Mouse (Mus musculus) ES-CJ7 (cell line): ENCODE measurements around the gene Olfr215.
"Not testable (repeated sequence)": the region's sequence is repeated elsewhere in the genome, so short reads cannot be mapped to it uniquely, and the experiment has no call there.

Experiments
- DNase-seq: peaks from one replicate; pipeline ENCODE4 v3.0.0; 2011; ENCODE audit warnings: low read depth, low spot score

Olfr215 gene

DNA sequence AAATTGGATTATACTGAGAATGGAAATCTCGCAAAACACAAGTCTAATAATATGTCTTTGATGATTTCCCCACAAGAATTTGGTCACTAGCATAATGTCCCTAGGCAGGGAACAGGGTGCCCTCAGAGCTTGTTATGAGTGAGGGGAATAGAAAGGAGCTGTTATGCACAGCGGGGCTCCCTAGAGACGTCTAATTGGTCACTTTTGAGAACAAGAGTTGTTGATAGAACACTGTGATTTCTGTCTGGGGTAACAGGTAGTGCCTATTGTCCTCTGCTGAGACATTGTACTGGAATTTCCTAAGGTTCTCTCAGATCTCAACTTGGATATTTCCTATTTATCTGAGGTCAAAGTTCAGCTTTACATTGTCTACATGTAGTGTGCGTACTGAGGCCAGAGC is at the start of gene Olfr215:
TSS of gene Olfr215 (minus strand) at position 101 of the 400 bp plus-strand sequence.
- no peak for DNase-seq

DNA sequence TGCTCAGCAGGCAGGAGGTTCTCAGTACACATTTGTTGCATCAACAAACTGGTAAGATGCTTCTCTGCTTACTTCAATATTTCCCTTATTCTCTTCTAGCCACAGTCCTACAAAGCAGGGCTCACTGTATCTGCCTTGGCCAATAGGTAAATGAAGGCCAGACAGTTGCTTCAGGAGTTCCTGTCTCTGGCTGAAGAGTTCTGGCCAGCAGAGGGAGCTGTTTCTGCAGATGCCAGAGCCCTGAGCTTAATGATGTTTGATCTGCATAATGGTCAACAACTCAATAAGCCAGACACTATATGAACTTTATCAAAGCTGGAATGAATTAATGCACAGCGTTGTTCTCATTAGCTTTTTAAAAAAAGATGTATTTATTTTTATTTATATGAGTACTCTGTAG is 48.1 kb upstream of the Olfr215 start:
- DNase-seq = peak; percentile 72

DNA sequence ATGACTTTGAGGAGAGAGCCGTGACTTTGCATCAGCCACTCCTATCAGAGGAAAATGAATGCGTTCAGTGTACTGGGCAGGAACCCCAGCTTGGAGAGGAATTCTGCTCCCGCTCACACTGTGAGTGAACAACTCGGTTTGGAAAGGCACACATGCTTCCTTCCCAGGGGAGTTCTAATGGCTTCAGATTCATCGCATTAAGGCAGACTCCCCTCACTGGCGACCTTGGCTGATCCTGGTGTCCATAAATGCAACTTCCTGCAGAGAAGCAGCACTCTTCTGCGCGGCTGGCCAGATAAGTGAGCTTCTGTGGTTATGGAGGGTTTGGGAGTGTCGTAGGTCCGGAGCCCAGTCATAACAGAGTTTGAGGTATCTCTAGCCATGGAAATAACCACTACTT is 45.8 kb upstream of the Olfr215 start:
- no peak for DNase-seq

DNA sequence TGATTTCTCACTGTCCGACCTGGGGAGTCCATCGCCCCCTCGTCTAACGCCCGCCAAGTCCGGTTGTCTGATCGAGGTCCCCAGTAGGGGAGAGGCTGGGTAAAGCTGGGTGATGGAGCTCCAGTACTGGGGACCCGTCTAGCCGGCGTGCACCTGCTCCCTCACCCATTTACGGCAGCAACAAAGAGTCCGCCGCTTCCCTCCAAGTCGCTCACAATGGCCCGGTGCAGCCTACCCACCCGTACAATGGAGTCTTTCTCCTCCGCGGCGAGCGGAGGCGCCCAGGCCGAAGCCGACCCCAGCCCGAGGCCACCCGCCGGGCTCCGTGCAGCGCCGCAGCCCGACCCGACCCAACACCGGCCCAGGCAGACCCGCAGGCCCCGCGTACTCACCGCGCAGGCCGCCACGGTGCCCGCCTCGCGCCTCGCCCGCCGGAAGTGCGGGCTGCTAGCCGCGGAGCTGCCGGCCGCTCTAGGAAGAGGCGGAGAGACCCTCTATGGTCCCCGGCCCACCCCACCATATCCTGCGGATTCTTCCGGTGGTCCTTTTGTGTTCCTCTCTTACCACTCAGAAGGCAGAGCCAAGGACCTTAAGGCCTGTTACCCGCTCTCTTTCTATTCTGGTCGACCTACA is 44.7 kb upstream of the Olfr215 start, which contains the start of gene Zfp422:
TSS of gene Zfp422 (minus strand) at position 461 of the 633 bp plus-strand sequence.
- DNase-seq = peak; percentile 73

DNA sequence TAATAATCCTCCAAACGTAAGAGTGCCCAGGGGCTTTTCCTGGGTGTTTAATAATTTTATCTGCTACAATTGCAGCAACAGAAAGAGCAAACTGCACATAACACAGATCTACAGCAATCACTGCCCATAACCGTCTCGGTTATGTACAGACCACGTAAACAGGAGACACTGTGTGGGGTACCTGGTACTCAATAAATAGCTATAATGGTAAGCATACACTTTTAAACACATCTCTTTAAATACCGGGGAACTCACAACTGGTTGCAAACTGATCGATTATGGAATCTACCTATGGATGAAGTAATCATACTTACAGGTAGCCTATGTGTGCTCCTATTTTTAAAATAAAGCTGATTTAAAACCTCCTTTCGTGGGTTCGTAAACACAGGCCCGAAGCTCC is 44.1 kb upstream of the Olfr215 start:
- no peak for DNase-seq

DNA sequence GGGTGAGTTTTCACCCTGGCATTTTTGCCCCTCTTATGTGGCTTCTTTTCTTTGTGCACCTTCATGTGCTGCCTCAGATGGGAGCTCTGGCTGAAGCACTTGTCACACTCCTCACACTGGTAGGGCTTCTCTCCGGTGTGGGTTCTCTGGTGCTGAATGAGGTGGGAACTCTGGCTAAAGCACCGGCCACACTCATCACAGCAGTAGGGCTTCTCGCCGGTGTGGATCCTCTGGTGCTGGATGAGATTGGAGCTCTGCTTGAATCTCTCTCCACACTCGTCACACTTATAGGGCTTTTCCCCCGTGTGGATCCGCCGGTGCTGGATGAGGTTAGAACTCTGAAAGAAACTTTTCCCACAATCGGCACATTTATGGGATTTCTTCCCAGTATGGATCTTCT is 42.4 kb upstream of the Olfr215 start:
- DNase-seq = not testable (repeated sequence)

DNA sequence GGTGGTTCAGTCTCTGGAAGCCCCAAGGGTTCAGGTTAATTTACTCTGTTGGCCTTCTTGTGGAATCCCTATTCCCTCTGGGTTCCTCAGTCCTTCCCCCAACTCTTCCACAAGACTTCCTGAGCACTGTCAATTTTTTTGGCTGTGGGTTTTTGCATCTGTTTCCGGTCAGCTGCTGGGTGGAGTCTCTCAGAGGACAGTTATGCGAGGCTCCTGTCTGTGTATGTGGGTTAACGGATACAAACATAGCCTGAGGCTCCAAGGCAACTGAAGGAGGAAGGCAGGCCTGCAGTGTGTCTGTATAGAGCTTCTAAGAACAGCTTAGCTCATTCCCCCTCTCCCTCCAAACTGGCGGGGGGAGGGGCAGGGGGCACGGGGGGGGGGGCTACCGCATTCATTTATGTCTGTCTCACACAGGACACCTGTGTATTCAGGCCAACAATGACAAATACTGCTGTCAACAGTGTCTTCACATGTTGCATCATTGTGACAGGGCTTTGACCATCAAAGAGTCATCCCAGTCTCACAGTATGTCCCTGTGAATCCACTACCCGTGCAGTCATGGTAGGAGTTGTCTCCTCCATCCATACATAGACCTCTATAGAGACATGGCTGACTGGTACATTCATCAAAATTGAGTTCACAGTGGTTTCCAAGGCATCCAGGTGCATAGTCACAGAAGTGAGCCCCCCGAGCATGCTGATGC is 37.5 kb upstream of the Olfr215 start:
- no peak for DNase-seq

DNA sequence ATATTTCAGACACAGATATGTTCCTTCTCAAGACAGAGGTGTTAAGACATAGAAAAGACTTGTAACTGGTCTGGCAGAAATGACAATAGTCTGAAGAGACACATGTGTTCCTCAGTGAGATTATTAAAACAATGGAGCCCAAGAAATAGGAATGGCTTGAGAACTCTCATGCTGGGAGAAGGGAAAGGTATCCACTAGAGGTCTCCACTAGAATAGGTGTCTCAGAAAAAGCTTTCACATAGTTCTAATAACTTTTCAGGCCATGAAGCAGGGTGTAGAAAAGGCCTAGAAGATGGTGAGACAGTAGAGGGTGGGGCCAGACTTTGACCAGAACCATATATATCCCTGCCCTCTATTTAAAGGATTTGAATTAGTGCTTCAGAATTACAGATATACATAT is 34.1 kb upstream of the Olfr215 start:
- DNase-seq = no peak

DNA sequence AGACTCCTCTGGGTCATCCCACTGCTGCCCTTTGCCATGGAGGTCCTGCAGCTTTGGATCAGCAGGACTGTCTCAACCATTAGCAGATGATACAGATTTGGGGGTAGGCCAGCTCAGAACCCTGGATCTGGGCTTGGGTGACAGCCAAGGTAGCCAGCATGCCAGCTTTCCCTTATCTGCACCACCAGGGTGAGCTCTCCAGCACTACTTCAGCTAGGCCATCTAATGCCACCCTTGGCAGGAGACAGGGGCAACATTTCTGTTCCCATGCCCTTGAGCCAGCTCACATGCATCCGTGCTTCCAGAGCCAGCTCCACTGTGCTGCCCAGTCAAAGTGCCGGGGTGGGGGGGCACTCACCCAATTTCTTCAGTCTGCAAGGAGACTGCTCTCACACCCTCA is 31.7 kb upstream of the Olfr215 start:
- DNase-seq = no peak

DNA sequence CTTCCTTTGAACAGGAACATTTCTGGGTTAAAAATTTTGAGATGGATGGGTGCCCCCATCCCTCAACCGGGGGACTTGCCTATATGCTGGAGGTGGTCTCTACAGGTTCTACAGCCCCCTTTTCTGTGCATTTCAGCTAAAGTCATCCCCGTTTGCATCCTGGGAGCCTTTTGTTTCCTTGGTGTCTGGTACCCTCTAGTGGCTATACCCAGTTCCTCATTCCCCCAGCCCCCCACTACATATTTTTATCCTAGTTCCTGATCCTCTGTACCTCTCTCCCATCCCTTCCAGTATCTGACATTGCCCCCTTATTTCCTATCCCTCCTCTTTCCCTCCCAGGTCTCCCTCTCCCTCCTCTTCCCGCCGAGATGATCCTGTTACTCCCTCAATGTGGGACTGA is 23.2 kb upstream of the Olfr215 start:
- no peak for DNase-seq

DNA sequence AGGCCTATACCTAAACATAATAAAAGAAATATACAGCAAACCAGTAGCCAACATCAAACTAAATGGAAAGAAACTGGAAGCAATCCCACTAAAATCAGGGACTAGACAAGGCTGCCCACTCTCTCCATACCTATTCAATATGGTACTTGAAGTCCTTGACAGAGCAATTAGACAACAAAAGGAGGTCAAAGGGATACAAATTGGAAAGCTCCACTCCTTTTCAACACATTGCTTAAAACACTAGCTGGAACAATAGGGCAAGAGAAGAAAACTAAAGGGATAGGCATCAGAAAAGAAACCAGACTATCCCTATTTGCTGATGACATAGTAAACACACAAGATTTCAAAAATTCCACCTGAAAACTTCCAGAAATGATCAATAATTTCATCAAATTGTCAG is 17.0 kb upstream of the Olfr215 start:
- DNase-seq = peak; percentile 25

DNA sequence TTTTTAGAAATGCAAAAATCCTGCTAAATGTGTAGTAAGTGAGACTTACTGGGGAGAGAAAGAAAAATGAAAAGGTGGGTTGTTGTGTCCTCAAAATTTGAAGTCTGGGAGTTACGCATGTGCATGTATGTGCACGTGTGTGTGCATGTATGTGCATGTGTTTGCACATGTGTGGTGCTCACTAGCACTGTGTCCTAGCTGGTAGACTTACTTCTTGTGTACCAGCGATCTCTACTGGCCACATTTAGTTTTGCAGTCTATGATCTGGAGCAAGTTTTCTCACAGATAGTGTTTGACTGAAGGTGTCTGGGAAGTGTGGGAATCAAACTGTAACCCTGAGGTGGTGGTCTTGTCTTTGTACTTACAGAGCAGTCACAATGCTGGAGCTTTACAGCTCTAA is 14.2 kb downstream of the Olfr215 start:
- peak; percentile 64 for DNase-seq

DNA sequence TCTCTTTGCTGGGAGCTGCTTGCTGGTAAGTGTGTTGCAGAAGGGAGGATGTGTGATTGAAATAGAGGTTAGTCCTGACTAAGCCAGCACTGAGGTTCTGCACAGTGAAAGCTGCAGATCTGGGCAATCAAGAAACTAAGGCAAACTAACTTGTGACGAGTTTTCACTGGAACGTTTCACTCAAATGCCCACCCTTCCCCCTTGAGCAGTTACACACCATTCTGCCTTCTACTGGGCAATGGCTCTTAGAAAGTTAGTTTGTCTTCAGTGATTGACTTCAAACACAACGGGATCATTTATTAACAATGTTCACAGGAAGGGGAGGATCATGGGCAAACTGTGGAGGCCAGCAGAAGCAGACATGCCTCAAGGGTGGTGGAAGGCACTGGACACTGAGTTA is 29.0 kb downstream of the Olfr215 start:
- no peak for DNase-seq

DNA sequence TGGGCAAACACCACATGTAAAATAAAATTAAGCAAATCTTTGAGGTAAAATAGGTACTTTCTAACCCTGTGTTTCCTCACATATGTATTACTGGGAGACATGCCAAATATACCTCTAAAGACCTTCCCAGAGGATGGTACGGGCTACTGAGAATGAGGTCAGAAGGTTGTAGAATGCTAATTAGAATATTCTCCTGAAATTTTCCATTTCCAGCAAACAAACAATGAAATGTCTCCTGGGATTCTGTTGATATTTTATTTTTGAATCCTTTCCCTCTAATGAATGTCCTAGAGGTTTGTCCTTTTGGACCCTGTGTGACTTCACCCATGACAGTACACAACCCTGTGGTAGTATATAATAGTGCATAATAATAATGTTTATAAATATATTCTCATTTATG is 30.1 kb downstream of the Olfr215 start, which contains the start of gene Olfr214:
TSS of gene Olfr214 (plus strand) at position 301 of the 400 bp plus-strand sequence.
- no peak for DNase-seq

DNA sequence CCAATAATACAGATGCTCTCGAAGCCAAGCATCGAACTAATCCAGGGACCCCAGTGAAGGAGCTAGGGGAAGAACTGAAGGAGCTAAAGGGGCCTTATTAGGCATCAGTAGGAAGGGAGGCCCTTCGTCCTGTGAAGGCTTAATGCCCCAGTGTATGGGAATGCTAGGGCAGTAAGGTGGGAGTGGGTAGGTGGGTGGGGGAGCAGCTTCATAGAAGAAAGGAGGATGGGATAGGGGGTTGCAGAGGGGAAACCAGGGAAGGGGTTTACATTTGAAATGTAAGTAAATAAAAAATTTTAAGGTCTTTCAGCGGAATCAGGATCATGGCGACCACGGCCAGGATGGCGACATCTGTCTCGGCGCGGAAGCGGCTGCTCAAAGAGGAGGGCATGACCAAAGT is 33.2 kb downstream of the Olfr215 start, which contains the start of gene Gm5580:
TSS of gene Gm5580 (plus strand) at position 301 of the 400 bp plus-strand sequence.
- DNase-seq = not testable (repeated sequence)

DNA sequence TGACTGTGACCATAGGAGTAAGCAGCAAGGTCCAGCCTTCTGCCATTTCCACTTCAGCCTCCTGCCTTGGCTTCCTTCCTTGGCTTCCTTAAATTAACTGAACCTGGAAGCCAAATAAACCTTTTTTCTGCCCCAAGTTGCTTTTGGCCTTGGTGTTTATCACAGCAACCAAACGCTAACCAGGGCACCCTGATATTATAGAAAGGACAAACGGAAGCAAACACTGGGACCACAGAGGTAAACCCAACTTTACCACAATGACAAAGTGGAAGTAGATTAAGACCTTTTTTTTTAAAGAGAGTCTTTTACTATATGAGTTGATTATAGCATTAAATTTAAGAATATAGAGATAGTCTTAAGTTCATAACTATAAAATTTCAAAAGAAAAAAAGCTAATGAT is 41.5 kb downstream of the Olfr215 start:
- DNase-seq = no peak

DNA sequence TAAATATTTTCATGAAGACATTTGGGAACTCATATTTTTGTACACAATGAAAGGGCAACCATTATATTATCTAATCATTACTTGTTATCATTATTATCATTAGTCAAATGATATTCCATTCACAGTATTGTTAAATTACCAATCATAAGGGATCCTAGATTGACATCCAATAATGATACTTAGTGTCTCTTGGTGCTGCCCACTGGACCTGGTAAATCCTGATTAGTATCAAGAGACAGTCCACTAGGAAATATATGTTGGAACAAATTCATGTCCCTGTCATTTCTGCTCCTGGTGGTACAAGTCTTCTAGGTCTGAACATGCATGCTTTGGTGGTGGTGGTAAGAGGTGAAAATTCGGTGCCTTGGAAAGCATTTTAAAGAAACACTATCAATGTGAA is 45.8 kb downstream of the Olfr215 start, which contains the start of gene Olfr213:
TSS of gene Olfr213 (plus strand) at position 301 of the 400 bp plus-strand sequence.
- DNase-seq = no peak
